8 mouse cellular contexts compared by ENCODE assay signal in the genomic region with DNA sequence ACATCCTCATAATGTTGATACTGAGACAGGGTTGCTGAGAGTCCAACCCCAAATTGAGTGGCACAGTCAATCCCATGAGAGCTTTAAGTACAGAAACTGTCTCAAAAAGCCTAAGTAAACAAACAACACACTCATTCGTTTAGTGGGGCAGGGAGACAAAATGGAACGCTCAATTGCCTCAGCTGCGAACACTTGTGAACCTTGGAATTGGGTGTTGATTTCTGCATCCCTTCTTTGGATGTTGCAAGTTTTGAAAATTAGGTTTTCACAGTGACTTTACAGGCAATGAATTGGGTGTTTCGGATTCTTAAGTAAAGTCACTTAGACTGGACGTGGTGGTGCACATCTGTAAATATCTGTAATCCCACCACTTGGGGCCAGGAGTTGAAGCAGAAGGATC. TPM values are rescaled to one million over a fixed set of nuclear protein-coding genes. Genes with fewer than 3 reads are reported as not detected.
DNase-seq lines count a peak whose midpoint lies in the region; ATAC-seq and TF ChIP-seq lines count a peak whose summit lies in the region.

No protein-coding gene starts in this region.

- DNase-seq in kidney, adult 2 months, result no peak
- no peak for DNase-seq in kidney, postnatal 25 days
- peak; percentile 24 for DNase-seq in hindbrain, embryonic 14.5 days (ENCODE audit: low spot score)
- DNase-seq in layer of hippocampus, adult 9-10 months (ENCODE audit: low spot score), result no peak
- no peak for DNase-seq in yolk sac, embryonic 10.5 days (ENCODE audit: low spot score)
- no peak for DNase-seq in ovary, adult 18-20 months (ENCODE audit: low spot score)

- no peak for TF ChIP-seq CTCF in kidney, adult 2 months (conservative IDR thresholded peaks at IDR 0.05; ENCODE audit: insufficient read depth, insufficient read length, low read depth, low read length)
- no peak for TF ChIP-seq CTCF in bone marrow macrophage, adult 2 months (IDR thresholded peaks at IDR 0.05; ENCODE audit: low read depth, low read length)

- H3K9ac ChIP-seq in hindbrain, embryonic 14.5 days, result peak overlapping the region; percentile 97; the same call in 1 of the 2 replicates
- peak overlapping the region; percentile 78; the same call in 1 of the 2 replicates for H3K9ac ChIP-seq in midbrain, embryonic 12.5 days (replicated peaks)

- 8% methylated on average over 5 of the region's 5 CpGs for WGBS in kidney, adult 2 months
- 36% methylated on average over 5 of the region's 5 CpGs for WGBS in hindbrain, embryonic 14.5 days
- WGBS in midbrain, embryonic 12.5 days, result 35% methylated on average over 5 of the region's 5 CpGs

- peaks cover 17% of the 10 kb centered on the region; the same call in 1 of the 2 replicates for H3K4me1 ChIP-seq in kidney, adult 2 months (ENCODE audit: control insufficient read depth, insufficient read depth, low read length)
- peaks cover 35% of the 10 kb centered on the region for H3K4me1 ChIP-seq in bone marrow macrophage, adult 2 months (ENCODE audit: control insufficient read depth, insufficient read depth, low read length)
- H3K4me1 ChIP-seq in hindbrain, embryonic 14.5 days (replicated peaks; ENCODE audit: control insufficient read depth, insufficient read depth, low read length), result peaks cover 22% of the 10 kb centered on the region
- H3K4me1 ChIP-seq in midbrain, embryonic 12.5 days, result peaks cover 23% of the 10 kb centered on the region

- no peak for ATAC-seq in hindbrain, embryonic 14.5 days (ENCODE audit: low FRiP score)
- no peak for ATAC-seq in midbrain, embryonic 12.5 days (ENCODE audit: low FRiP score, low read depth)

- H3K36me3 ChIP-seq in kidney, adult 2 months (ENCODE audit: control insufficient read depth, insufficient read depth, low read length), result no peaks in the 10 kb centered on the region
- no peaks in the 10 kb centered on the region for H3K36me3 ChIP-seq in hindbrain, embryonic 14.5 days (replicated peaks; ENCODE audit: control insufficient read depth, insufficient read depth)
- no peaks in the 10 kb centered on the region for H3K36me3 ChIP-seq in midbrain, embryonic 12.5 days

- H3K27me3 ChIP-seq in kidney, adult 2 months (replicated peaks; ENCODE audit: control insufficient read depth, insufficient read depth, low read length), result no peaks in the 10 kb centered on the region
- no peaks in the 10 kb centered on the region for H3K27me3 ChIP-seq in hindbrain, embryonic 14.5 days (ENCODE audit: control insufficient read depth, insufficient read depth, low read length)
- no peaks in the 10 kb centered on the region; the same call in 1 of the 2 replicates for H3K27me3 ChIP-seq in midbrain, embryonic 12.5 days

- no peak overlapping the region for H3K4me3 ChIP-seq in kidney, adult 2 months (ENCODE audit: insufficient read depth, low read depth, low read length)
- H3K4me3 ChIP-seq in bone marrow macrophage, adult 2 months (ENCODE audit: insufficient read depth, low read length), result peak overlapping the region; percentile 92
- H3K4me3 ChIP-seq in hindbrain, embryonic 14.5 days (replicated peaks; ENCODE audit: low read length), result peak overlapping the region; percentile 94
- peak overlapping the region; percentile 71; the same call in 1 of the 2 replicates for H3K4me3 ChIP-seq in midbrain, embryonic 12.5 days

- H3K9me3 ChIP-seq in hindbrain, embryonic 14.5 days (ENCODE audit: control insufficient read depth, low read length), result no peaks in the 10 kb centered on the region
- H3K9me3 ChIP-seq in midbrain, embryonic 12.5 days, result no peaks in the 10 kb centered on the region

- H3K4me2 ChIP-seq in hindbrain, embryonic 14.5 days (replicated peaks), result peak overlapping the region; percentile 84
- H3K4me2 ChIP-seq in midbrain, embryonic 12.5 days (replicated peaks), result peak overlapping the region; percentile 85

- H3K27ac ChIP-seq in kidney, adult 2 months (ENCODE audit: insufficient read depth, low read depth, low read length), result peak overlapping the region; percentile 99; the same call in 1 of the 2 replicates
- H3K27ac ChIP-seq in bone marrow macrophage, adult 2 months (ENCODE audit: insufficient read depth, low read depth, low read length), result peak overlapping the region; percentile 91
- H3K27ac ChIP-seq in hindbrain, embryonic 14.5 days, result peak overlapping the region; percentile 97
- H3K27ac ChIP-seq in midbrain, embryonic 12.5 days (replicated peaks), result peak overlapping the region; percentile 93; the same call in 1 of the 2 replicates

- no peak for TF ChIP-seq POLR2A in kidney, adult 2 months (IDR thresholded peaks at IDR 0.05; ENCODE audit: low read depth, low read length)
- no peak for TF ChIP-seq POLR2A in bone marrow macrophage, adult 2 months (IDR thresholded peaks at IDR 0.05; ENCODE audit: borderline replicate concordance, low read depth, low read length)

RNA-seq across cellular contexts. Expression of gene Elk4, which starts 0.7 kb away (rescaled TPM):
- 18.4 and 27.8 TPM in 2 replicates for polyA plus RNA-seq in kidney, adult 2 months (2012; rRNA removed)
- 59.7 and 66.6 TPM in 2 replicates for polyA plus RNA-seq in bone marrow macrophage, adult 2 months (2012; ENCODE audit: insufficient read depth, insufficient read length, missing spikeins)
- polyA plus RNA-seq in hindbrain, embryonic 14.5 days (2014; fragmentation: Nextera tagmentation; extraction: Ambion mirVana), result 13.1 and 14.1 TPM in 2 replicates
- 18.9 and 19.9 TPM in 2 replicates for polyA plus RNA-seq in midbrain, embryonic 12.5 days (2016; fragmentation: Nextera tagmentation; extraction: Ambion mirVana)

RNA-seq across cellular contexts. Expression of gene Slc45a3, which starts 44.0 kb away (rescaled TPM):
- polyA plus RNA-seq in kidney, adult 2 months (2012; rRNA removed), result 30.5 and 37.8 TPM in 2 replicates
- polyA plus RNA-seq in bone marrow macrophage, adult 2 months (2012; ENCODE audit: insufficient read depth, insufficient read length, missing spikeins), result not detected in 2 replicates
- 0.82 and 1.6 TPM in 2 replicates for polyA plus RNA-seq in hindbrain, embryonic 14.5 days (2014; fragmentation: Nextera tagmentation; extraction: Ambion mirVana)
- 27.4 and 30.2 TPM in 2 replicates for polyA plus RNA-seq in midbrain, embryonic 12.5 days (2016; fragmentation: Nextera tagmentation; extraction: Ambion mirVana)

Comparison
In these comparisons a context has a peak if more than half of its experiments do, and no peak if none do; other contexts are left out.
1. RNA of gene Slc45a3, which starts 44.0 kb away (polyA plus RNA-seq): 30.5 to 37.8 TPM in kidney, adult 2 months and 27.4 to 30.2 TPM in midbrain, embryonic 12.5 days; 0.82 to 1.6 TPM in hindbrain, embryonic 14.5 days and not detected in bone marrow macrophage, adult 2 months; every median in the first group is over 10 times any median in the second.
2. Peak in every context shown above with its lines, with median percentiles within 50 percentile points of each other: H3K27ac ChIP-seq.